Mouse (Mus musculus) embryonic facial prominence, embryonic 15.5 days (tissue): ENCODE measurements at regions not wholly inside any gene's neighbourhood (a gene's known extent, or its start where the extent isn't known, plus 50 kb on each side); places are given as distances from the start of the nearest gene placed in this dataset.
A peak's percentile ranks its signal among the peaks of the same experiment; 100 is the strongest.

Experiments
- ATAC-seq: fragments of 200-750 bp; cut with Nextera tagmentation; 2 replicates; pipeline ENCODE4 v1.8.0; 2017; ENCODE audit warnings: low read depth, moderate TSS enrichment; ENCODE audit not compliant: insufficient number of reproducible peaks, low FRiP score, low TSS enrichment
- H3K27ac ChIP-seq: fragments of 300-500 bp; sonication (generic); replicated peaks from 2 replicates; pipeline ENCODE4 v1.5.1; 2015; ENCODE audit warnings: mild to moderate bottlenecking, inconsistent platforms
- H3K27me3 ChIP-seq: fragments of 300-500 bp; sonication (generic); 2 replicates; pipeline ENCODE4 v1.6.1; 2015; ENCODE audit warnings: inconsistent platforms
- H3K36me3 ChIP-seq: fragments of 300-500 bp; sonication (generic); 2 replicates; pipeline ENCODE4 v1.6.1; 2015; ENCODE audit warnings: mild to moderate bottlenecking, inconsistent platforms
- H3K4me1 ChIP-seq: fragments of 300-500 bp; sonication (generic); 2 replicates; pipeline ENCODE4 v1.6.1; 2015; ENCODE audit warnings: inconsistent platforms
- H3K4me2 ChIP-seq: fragments of 300-500 bp; sonication (generic); replicated peaks from 2 replicates; pipeline ENCODE4 v1.6.1; 2015; ENCODE audit warnings: mild to moderate bottlenecking, inconsistent platforms
- H3K4me3 ChIP-seq: fragments of 300-500 bp; sonication (generic); replicated peaks from 2 replicates; pipeline ENCODE4 v1.5.1; 2015; ENCODE audit warnings: mild to moderate bottlenecking, inconsistent platforms
- H3K9ac ChIP-seq: fragments of 300-500 bp; sonication (generic); 2 replicates; pipeline ENCODE4 v1.6.1; 2015; ENCODE audit warnings: inconsistent platforms
- H3K9me3 ChIP-seq: fragments of 300-500 bp; sonication (generic); replicated peaks from 2 replicates; pipeline ENCODE4 v1.6.1; 2016; ENCODE audit warnings: inconsistent platforms
- WGBS: fragments of 180-500 bp; shearing (Covaris S2); methylation state at CpG from one replicate; pipeline ENCODE4 v1.1.7; 2015; 5-methylcytosine and 5-hydroxymethylcytosine counted together

GRCm38 (mm10) chr12:39952854-39953253 lies 85.0 kb downstream of the Arl4a start:
- H3K4me3 ChIP-seq, result no peak overlapping the region
- no peaks in the 10 kb centered on the region for H3K9me3 ChIP-seq
- no peaks in the 10 kb centered on the region for H3K27me3 ChIP-seq
- WGBS, result 73% methylated on average over 4 of the region's 4 CpGs
- H3K27ac ChIP-seq, result no peak overlapping the region
- H3K4me1 ChIP-seq, result no peaks in the 10 kb centered on the region
- H3K36me3 ChIP-seq, result no peaks in the 10 kb centered on the region
- H3K4me2 ChIP-seq, result no peak overlapping the region
- H3K9ac ChIP-seq, result no peak overlapping the region
- ATAC-seq, result no peak

DNA sequence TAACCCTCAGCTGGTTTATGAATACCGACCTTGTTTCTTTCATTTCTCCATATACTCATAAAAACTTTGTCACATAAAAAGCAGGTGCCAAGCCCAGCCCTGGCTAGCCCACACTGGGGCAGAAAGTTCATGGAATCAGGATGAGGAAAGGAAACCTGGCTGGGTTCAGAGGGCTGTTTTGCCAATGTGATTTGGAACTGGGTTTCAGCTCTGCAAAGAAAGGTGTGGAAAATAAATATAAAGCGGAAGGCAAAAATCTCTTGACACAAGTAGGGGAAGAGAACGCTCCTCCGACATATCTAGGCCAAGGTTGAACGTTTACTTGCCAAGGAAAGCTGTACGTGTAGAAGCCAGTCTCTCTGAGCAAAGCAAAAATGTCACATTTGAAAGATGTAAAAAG lies 85.9 kb downstream of the Arl4a start:
- no peak overlapping the region for H3K4me3 ChIP-seq
- no peak overlapping the region for H3K9ac ChIP-seq
- H3K27me3 ChIP-seq, result no peaks in the 10 kb centered on the region
- no peaks in the 10 kb centered on the region for H3K4me1 ChIP-seq
- WGBS, result 90% methylated on average over 6 of the region's 6 CpGs
- no peak for ATAC-seq
- no peak overlapping the region for H3K4me2 ChIP-seq
- no peaks in the 10 kb centered on the region for H3K9me3 ChIP-seq
- no peaks in the 10 kb centered on the region for H3K36me3 ChIP-seq
- no peak overlapping the region for H3K27ac ChIP-seq

GRCm38 (mm10) chr12:39950270-39950801 lies 87.5 kb downstream of the Arl4a start:
- H3K4me1 ChIP-seq, result peaks cover 3% of the 10 kb centered on the region; the same call in 1 of the 2 replicates
- H3K4me2 ChIP-seq, result no peak overlapping the region
- H3K9ac ChIP-seq, result no peak overlapping the region
- H3K36me3 ChIP-seq, result no peaks in the 10 kb centered on the region
- no peak for ATAC-seq
- no peaks in the 10 kb centered on the region for H3K9me3 ChIP-seq
- WGBS, result 84% methylated on average over 7 of the region's 7 CpGs
- H3K27ac ChIP-seq, result no peak overlapping the region
- no peak overlapping the region for H3K4me3 ChIP-seq
- H3K27me3 ChIP-seq, result no peaks in the 10 kb centered on the region

DNA sequence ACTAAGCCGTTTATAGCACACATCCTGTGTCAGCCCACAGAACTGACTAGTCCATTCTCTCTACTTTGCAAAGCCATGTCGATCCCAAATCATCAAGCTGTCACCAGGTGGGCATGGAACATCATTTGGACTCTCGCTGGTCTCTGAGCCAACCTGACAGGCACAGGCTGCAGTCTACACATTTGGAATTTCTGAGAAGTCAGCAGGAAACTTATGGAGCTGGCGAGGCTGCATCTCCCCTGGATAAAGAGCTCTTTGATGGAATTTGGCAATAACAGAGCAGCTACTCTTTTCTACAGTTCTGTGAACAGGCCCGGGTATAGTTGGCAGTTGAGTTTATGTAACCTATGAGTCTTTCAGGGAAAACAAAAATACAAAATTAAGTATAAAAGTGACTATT lies 94.9 kb downstream of the Arl4a start:
- Histone ChIP-seq H3K27ac (0 out of 2 replicates have a peak overlapping the region, but pooled peaks have one; percentile 29), H3K4me1 (peaks cover 3% of the 10 kb centered on the region; the same call in 1 of the 2 replicates), H3K4me2 (no peak overlapping the region), H3K9me3 (no peaks in the 10 kb centered on the region), H3K4me3 (no peak overlapping the region), H3K36me3 (no peaks in the 10 kb centered on the region), H3K9ac (no peak overlapping the region), H3K27me3 (no peaks in the 10 kb centered on the region)
- WGBS, result 67% methylated on average over 5 of the region's 5 CpGs
- no peak; the same call in 1 of the 2 replicates for ATAC-seq

GRCm38 (mm10) chr12:39941162-39941561 lies 96.7 kb downstream of the Arl4a start:
- no peaks in the 10 kb centered on the region for H3K4me1 ChIP-seq
- ATAC-seq, result no peak
- no peak overlapping the region for H3K4me2 ChIP-seq
- no peaks in the 10 kb centered on the region for H3K27me3 ChIP-seq
- WGBS, result 89% methylated on average over 1 of the region's 1 CpGs
- H3K4me3 ChIP-seq, result no peak overlapping the region
- H3K27ac ChIP-seq, result no peak overlapping the region
- no peaks in the 10 kb centered on the region for H3K9me3 ChIP-seq
- no peaks in the 10 kb centered on the region for H3K36me3 ChIP-seq
- H3K9ac ChIP-seq, result no peak overlapping the region

GRCm38 (mm10) chr12:39939017-39939416 lies 98.8 kb downstream of the Arl4a start:
- no peak overlapping the region for H3K27ac ChIP-seq
- no peak for ATAC-seq
- no peaks in the 10 kb centered on the region for H3K36me3 ChIP-seq
- no peak overlapping the region for H3K4me2 ChIP-seq
- H3K9ac ChIP-seq, result no peak overlapping the region
- no peaks in the 10 kb centered on the region for H3K4me1 ChIP-seq
- no peaks in the 10 kb centered on the region for H3K9me3 ChIP-seq
- no peaks in the 10 kb centered on the region for H3K27me3 ChIP-seq
- H3K4me3 ChIP-seq, result no peak overlapping the region

GRCm38 (mm10) chr12:39938211-39938610 lies 99.6 kb downstream of the Arl4a start:
- no peak overlapping the region for H3K4me3 ChIP-seq
- ATAC-seq, result no peak
- no peaks in the 10 kb centered on the region for H3K27me3 ChIP-seq
- no peaks in the 10 kb centered on the region for H3K36me3 ChIP-seq
- 90% methylated on average over 2 of the region's 2 CpGs for WGBS
- H3K27ac ChIP-seq, result no peak overlapping the region
- no peak overlapping the region for H3K4me2 ChIP-seq
- H3K4me1 ChIP-seq, result no peaks in the 10 kb centered on the region
- H3K9ac ChIP-seq, result no peak overlapping the region
- H3K9me3 ChIP-seq, result no peaks in the 10 kb centered on the region

GRCm38 (mm10) chr12:39936331-39936730 lies 101.5 kb downstream of the Arl4a start:
- H3K4me1 ChIP-seq, result no peaks in the 10 kb centered on the region
- H3K9me3 ChIP-seq, result no peaks in the 10 kb centered on the region
- WGBS, result 51% methylated on average over 11 of the region's 11 CpGs
- H3K4me2 ChIP-seq, result no peak overlapping the region
- no peaks in the 10 kb centered on the region for H3K36me3 ChIP-seq
- no peak overlapping the region for H3K27ac ChIP-seq
- H3K4me3 ChIP-seq, result no peak overlapping the region
- ATAC-seq, result no peak
- H3K9ac ChIP-seq, result no peak overlapping the region
- H3K27me3 ChIP-seq, result no peaks in the 10 kb centered on the region

DNA sequence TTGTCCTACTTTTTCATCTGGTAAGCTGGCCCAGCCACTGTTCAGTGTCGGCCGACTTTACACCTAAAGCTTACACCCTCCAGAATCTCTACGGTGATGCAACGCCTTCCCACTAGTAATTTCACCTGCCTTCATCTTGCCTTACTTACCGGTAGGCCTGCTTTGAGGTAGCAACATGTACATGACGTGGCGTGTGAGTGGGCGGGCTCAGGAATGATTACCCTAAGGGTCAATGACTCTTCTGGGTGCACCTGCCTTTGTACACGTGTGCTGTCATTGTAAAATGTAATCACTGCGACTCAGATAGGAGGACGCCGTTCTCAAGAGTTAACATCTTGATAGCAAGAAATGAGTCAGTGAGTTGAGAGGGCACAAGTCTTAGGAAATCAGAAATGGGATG lies 102.0 kb downstream of the Arl4a start:
- Histone ChIP-seq H3K27me3 (no peaks in the 10 kb centered on the region), H3K9me3 (no peaks in the 10 kb centered on the region), H3K9ac (no peak overlapping the region), H3K36me3 (no peaks in the 10 kb centered on the region), H3K27ac (no peak overlapping the region), H3K4me2 (no peak overlapping the region), H3K4me3 (no peak overlapping the region), H3K4me1 (no peaks in the 10 kb centered on the region)
- WGBS, result 78% methylated on average over 12 of the region's 12 CpGs
- ATAC-seq, result no peak

- Histone ChIP-seq H3K4me2 (no peak overlapping the region), H3K9ac (no peak overlapping the region), H3K27me3 (no peaks in the 10 kb centered on the region), H3K4me1 (no peaks in the 10 kb centered on the region), H3K36me3 (no peaks in the 10 kb centered on the region), H3K4me3 (no peak overlapping the region), H3K9me3 (no peaks in the 10 kb centered on the region), H3K27ac (no peak overlapping the region)
- no peak for ATAC-seq
- WGBS, result 75% methylated on average over 4 of the region's 4 CpGs
These were observed 102.9 kb downstream of the Arl4a start for GRCm38 (mm10) chr12:39934877-39935276.

GRCm38 (mm10) chr12:39931251-39931650 lies 106.6 kb downstream of the Arl4a start:
- Histone ChIP-seq H3K9ac (no peak overlapping the region), H3K4me2 (no peak overlapping the region), H3K36me3 (no peaks in the 10 kb centered on the region), H3K9me3 (no peaks in the 10 kb centered on the region), H3K27ac (no peak overlapping the region), H3K4me3 (no peak overlapping the region), H3K4me1 (no peaks in the 10 kb centered on the region), H3K27me3 (no peaks in the 10 kb centered on the region)
- 57% methylated on average over 1 of the region's 1 CpGs for WGBS
- no peak for ATAC-seq

DNA sequence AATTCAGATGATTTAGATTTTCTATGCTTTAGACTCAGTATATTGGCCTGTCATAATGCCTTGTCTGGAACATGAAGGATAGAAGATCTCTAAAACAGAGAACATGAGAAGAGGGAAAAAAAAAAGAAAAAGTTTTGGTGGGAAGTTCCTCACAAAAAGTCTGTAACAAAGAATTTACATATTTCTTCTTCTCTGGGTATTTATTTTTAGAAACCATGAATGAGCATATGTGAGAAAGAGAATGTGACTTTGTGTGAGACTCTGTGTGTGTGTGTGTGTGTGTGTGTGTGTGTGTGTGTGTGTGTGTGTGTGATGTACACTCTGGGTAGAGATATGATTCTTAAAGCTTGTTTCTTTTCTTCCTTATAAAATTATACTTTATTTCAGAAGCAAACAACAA lies 109.9 kb downstream of the Arl4a start:
- H3K27ac ChIP-seq, result no peak overlapping the region
- no peak for ATAC-seq
- no peaks in the 10 kb centered on the region for H3K9me3 ChIP-seq
- H3K36me3 ChIP-seq, result no peaks in the 10 kb centered on the region
- no peak overlapping the region for H3K4me3 ChIP-seq
- H3K4me1 ChIP-seq, result no peaks in the 10 kb centered on the region
- H3K27me3 ChIP-seq, result no peaks in the 10 kb centered on the region
- no peak overlapping the region for H3K9ac ChIP-seq
- H3K4me2 ChIP-seq, result no peak overlapping the region
